Mouse (Mus musculus): ENCODE results near the gene Edem2.
"Not testable (repeated sequence)": the region's sequence is repeated elsewhere in the genome, so short reads cannot be mapped to it uniquely, and the experiment has no call there.

The Edem2 gene

GRCm38 (mm10) chr2:155729158-155729645 is at the start of gene Edem2:
Gene Edem2, minus strand, starts transcription at chr2:155729475.
- DNase-seq: peak; percentile 99

DNA sequence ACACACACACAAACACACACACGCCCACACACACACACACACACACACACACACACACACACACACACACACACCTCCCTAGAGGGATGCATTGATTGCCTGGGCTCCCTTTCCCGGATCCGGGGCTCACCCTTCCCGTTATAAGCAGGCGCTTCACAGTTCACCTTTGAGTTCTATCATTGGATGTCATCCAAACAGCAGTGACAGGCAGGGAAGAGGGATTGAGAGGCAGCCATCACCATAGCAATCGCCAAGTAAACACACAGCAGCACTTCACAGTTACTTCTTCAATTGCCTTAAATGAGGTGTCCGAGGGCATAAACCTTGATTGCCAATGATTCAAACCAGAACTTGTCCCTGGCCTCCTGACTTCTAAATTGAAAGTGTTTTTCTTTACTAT is 49.8 kb upstream of the Edem2 start:
- DNase-seq: no peak

- no peak for DNase-seq
Measured at GRCm38 (mm10) chr2:155778004-155778403, 48.7 kb upstream of the Edem2 start.

- no peak for DNase-seq
Measured at GRCm38 (mm10) chr2:155777688-155777985, 48.4 kb upstream of the Edem2 start.

GRCm38 (mm10) chr2:155776824-155777687 is 47.8 kb upstream of the Edem2 start:
- DNase-seq: no peak

DNA sequence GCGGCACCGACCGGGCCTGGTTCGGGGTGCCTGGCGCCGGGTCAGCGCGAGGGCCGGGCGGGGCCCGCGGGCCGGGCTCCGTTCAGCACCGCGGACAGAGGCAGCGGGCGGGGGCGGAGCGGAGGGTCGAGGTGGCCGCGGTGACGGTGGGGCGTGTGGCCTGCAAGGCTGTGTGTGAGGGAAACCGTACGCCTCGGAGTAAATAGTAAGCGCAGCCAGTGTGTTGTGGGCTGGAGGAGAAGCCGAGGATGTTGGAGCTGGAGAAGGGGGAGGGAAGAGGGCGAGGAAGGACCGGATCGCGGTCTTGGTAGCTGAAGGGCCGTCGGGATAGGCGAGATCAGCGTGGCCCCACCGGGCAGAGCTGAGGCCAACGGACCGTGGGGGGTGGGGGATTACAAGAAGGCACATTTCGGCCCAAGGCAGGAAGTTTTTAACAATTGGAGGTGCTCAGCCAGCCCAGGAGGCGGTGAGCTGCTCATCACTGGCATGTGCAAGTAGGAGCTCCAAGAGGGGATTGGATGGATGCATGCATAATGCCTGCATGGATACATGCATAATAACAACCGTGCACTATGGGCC is 46.5 kb upstream of the Edem2 start:
- peak; percentile 92 for DNase-seq

GRCm38 (mm10) chr2:155774927-155775684 is 45.8 kb upstream of the Edem2 start, which contains the start of gene Mmp24:
Gene Mmp24, plus strand, starts transcription at chr2:155775342.
- DNase-seq: no peak

DNA sequence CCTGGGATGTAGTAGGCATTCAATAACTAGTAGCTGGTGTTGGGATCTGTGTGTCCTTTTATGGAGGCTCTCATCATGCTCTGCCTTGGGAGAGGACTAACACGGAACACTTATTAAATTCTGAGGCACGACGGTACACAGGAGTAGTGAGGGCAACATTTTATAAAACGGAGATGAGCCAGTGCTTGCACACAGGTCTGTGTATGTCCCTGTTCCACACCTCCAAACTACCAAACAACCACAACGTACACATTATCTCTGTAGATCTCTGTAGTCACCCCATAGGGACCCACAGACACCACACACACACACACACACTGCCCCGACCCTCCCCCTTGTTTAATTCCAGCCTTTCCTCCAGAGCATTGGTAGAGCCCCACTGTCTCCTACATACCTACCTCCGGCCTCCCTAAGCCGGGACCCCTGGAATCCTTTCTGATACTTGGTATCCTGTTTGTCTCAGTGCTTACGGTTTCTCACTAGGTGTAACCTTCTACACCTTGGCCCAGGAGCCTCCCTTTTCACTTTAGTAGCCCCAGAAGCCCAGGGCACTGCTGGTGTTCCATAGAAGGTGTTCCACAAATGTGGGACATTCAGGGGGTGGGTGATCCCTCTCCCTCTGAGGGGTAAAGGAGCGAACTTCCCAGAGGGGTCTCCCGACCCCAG is 45.1 kb upstream of the Edem2 start:
- no peak for DNase-seq

DNA sequence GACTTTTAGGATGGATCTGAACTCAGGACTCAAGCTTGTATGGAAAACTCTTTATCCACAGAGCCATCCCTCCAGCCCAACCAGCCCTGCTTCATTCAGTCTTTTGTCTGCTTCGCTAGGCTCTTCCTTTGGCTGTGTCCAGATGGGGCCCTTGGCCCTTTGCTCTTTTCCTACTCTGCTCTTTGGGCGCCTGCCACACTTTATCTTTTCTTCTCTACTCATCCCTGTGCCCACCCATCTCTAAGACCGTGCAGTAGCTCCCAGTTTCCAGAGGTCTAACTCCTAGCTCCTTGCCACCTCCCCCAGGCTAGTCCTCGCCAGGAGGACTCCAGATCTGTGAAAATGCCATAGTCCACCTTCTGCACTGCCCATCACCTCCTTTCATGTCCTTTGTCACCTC is 44.4 kb upstream of the Edem2 start:
- DNase-seq: no peak

- DNase-seq: peak; percentile 94
Measured at GRCm38 (mm10) chr2:155764679-155765418, 35.6 kb upstream of the Edem2 start.

GRCm38 (mm10) chr2:155756855-155757566 is 27.7 kb upstream of the Edem2 start:
- DNase-seq: no peak

DNA sequence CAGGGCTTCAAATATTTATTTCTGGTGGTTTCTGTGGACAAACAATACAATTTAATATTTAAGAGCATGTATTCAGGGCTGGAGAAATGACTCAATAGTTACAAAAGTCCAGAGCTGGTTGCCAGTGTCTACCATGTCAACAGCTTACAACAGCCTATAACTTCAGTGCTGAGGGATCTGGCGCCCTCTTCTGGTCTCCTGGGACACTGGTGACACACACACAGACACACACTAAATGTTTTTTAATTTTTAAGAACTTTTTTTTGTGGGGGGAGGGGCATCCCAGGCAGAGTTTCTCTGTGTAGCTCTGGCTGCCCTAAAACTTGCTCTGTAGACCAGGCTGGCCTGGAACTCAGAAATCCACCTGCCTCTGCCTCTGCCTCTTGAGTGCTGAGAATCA is 26.5 kb upstream of the Edem2 start:
- no peak for DNase-seq

- DNase-seq: peak; percentile 98
Measured at GRCm38 (mm10) chr2:155751014-155751786, 21.9 kb upstream of the Edem2 start, which contains the start of gene Procr. Gene Procr, plus strand, starts transcription at chr2:155751117.

GRCm38 (mm10) chr2:155749394-155749793 is 20.1 kb upstream of the Edem2 start:
- DNase-seq: no peak

DNA sequence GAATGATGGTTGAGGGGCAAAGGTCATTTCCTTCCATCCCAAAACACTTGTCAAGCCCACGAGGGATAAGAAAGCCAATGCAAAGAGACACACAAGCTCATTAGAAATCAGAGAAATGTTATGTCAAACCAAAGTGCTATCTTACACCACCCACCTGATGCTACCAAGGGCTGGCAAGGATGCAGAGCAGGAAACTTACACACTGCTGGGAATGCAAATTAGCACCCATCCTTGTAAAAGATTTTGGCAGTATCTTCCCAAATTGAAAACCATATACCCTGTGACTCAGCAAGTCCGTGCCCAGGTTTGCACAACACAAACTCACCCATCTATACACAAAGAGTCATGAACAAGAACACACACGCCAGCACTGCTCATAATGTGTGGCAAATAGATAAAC is 16.2 kb upstream of the Edem2 start:
- DNase-seq: no peak

DNA sequence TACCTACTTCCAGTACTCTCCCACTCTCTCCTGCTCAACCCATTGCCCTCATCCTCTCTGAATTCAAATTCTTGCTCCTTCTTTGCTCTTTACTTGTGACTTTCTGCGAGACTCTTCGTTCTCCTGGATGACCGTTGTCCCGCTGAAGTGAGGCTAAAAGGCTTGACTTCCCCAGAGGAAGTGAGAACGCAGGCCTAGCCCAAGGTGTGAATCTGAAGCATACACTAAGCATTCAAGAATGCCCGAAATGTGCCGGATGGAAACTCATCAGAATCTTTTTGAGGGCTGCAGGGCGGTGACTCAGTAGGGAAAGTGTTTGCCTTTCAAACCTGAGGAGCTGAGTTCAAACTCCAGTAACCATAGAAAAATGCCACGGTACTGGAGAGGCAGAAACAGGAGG is 14.1 kb upstream of the Edem2 start:
- no peak for DNase-seq

- peak; percentile 94 for DNase-seq
Measured at GRCm38 (mm10) chr2:155742931-155743337, 13.7 kb upstream of the Edem2 start.

DNA sequence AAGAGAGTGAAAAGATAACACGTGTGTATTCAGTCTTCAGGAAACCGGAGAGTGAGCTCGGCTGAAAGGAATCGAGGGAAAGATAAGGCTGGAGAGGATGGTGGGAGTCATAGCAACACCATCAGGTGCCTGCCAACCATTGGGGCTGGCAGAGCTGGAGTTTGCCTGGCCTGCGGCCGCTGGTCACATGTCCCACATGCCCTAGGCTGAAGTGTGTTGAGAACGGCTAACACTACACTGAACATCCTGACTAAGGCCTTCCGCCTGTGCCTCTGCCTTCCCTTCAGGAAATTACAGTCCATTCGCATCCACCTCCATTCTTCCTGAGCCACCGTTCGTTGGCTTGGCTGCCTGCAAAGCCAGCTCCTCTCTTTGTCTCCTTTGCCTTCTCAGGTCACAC is 12.9 kb upstream of the Edem2 start:
- DNase-seq: no peak

DNA sequence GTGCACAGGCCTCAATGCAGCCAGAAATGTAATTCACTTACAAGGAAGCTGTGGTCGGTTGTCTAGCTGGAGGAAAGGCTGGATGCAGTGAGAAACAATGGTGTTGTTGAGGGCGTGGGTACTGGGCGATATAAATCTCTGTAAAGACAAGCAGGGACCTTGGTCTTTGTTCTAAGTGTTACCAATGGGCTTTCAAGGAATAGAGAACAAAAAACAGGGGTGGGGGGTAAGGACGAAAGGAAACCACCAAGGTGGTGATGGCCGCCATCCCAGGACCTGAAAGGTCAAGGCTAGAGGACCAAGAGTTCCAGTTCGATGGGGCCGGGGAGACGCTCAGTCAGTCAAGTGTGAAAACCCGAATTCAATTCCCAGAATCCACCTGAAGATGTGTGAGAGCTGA is 8.5 kb upstream of the Edem2 start:
- DNase-seq: no peak

DNA sequence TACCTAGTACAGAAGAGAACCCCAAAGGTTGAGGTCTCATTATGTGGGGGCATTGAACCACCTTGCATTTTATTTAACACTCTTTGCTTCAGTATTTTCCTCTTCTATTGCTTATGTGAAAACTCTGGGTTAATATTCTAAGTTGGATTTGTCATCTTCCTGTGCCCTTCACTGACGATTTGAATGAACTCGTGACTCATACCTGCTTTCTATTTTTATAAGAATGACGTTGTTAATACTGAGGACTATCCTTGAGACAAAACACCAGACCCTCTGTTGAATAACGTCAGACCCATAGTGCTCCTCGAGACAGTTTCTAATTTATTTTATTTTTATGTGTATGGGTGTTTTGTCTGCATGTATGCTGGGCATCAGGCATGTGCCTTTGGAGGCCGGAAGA is 7.7 kb upstream of the Edem2 start:
- DNase-seq: no peak

DNA sequence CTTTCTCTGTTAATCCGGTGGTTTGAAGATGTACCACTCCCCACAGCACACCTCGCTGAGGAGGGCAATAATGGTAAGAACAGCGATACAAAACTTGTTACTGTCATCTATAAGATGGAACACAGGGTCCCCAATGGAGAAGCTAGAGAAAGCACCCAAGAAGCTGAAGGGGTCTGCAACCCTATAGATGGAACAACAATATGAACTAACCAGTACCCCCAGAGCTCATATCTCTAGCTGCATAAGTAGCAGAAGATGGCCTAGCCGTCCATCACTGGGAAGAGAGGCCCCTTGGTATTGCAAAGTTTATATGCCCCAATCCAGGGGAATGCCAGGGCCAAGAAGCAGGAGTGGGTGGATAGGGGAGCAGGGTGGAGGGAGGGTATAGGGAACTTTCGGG is 6.5 kb upstream of the Edem2 start, which contains the start of gene Gm17581:
Gm17581 (minus strand) TSS at position 101 of the 400 bp plus-strand sequence.
- not testable (repeated sequence) for DNase-seq
